Mouse (Mus musculus) lung, adult 2 months (tissue): Measurements from ENCODE around the gene Nudt3. TPM values are rescaled to one million over a fixed set of nuclear protein-coding genes. Genes with fewer than 3 reads are reported as not detected.

Source experiments
- DNase-seq: peaks from one replicate; pipeline ENCODE4 v3.0.0; 2022
- H3K4me1 ChIP-seq: fragments of 200-500 bp; 2 replicates; pipeline ENCODE4 v1.6.1; 2011; ENCODE audit warnings: low read length; ENCODE audit not compliant: control insufficient read depth, insufficient read depth
- H3K4me3 ChIP-seq: fragments of 200-500 bp; replicated peaks from 2 replicates; pipeline ENCODE3; 2011; ENCODE audit warnings: low read depth, mild to moderate bottlenecking, control low read depth, low read length; ENCODE audit errors: extremely low read depth
- CTCF ChIP-seq: fragments of 200-500 bp; IDR thresholded peaks from 2 replicates; pipeline ENCODE4 v1.5.1; 2011; ENCODE audit warnings: mild to moderate bottlenecking, low read length, control low read depth; ENCODE audit not compliant: insufficient read depth
- POLR2A ChIP-seq: fragments of 200-500 bp; IDR thresholded peaks from 2 replicates; pipeline ENCODE4 v1.6.1; 2011; ENCODE audit warnings: low read depth, mild to moderate bottlenecking, control low read depth, low read length, borderline replicate concordance; ENCODE audit errors: extremely low read depth
- WGBS: fragments of 180-500 bp; shearing (Covaris S2); methylation state at CpG from one replicate; pipeline ENCODE4 v1.1.7; 2018; 5-methylcytosine and 5-hydroxymethylcytosine counted together
- polyA plus RNA-seq: library from polyadenylated mRNA; depleted of rRNA; stranded (reverse); fragments of >200 nt; gene quantifications from 2 replicates; pipeline ENCODE4 v1.2.3, GENCODE M21; 2012; rRNA removed

The Nudt3 gene
- polyA plus RNA-seq, result 60.4 and 62.8 TPM in 2 replicates

GRCm38 (mm10) chr17:27623360-27624326 is at the start of gene Nudt3:
Gene Nudt3, minus strand, starts transcription at chr17:27623495.
- 6% methylated on average over 86 of the region's 91 CpGs for WGBS
- Histone ChIP-seq H3K4me3 (peak within 1 kb of the TSS; percentile 65), H3K4me1 (peaks cover 6% of the 10 kb centered on the region; the same call in 1 of the 2 replicates)
- TF ChIP-seq POLR2A (no peak), CTCF (no peak)
- DNase-seq, result peak; percentile 85

- TF ChIP-seq CTCF, result no peak
- no peak for TF ChIP-seq POLR2A
- whole genome bisulfite sequencing, result 72% methylated on average over 6 of the region's 6 CpGs
- Histone ChIP-seq H3K4me1 (no peaks in the 10 kb centered on the region), H3K4me3 (no peak overlapping the region)
- DNase-seq, result no peak
These were observed 48.4 kb upstream of the Nudt3 start for GRCm38 (mm10) chr17:27671720-27672119.

DNA sequence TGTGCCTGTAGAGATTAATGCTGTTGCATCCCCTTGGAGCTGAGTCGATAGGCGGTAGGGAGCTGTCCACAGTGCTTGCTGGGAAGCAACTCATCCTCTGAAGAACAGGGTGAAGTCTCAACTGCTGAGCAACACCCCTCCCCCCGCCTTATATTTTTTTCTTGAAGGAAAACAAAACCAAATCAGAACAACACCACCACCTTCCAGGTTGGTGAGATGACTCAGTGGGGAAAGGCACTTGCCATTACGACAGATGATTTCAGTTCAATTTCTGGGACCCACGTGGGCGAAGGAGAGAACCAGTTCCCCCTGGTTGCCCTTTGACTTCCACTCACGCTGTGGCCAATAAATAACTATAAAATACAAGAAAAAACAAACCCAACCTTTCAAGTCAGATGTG is 35.5 kb upstream of the Nudt3 start:
- DNase-seq, result no peak
- TF ChIP-seq POLR2A (no peak), CTCF (no peak)
- WGBS, result 64% methylated on average over 7 of the region's 7 CpGs
- no peaks in the 10 kb centered on the region for H3K4me1 ChIP-seq
- H3K4me3 ChIP-seq, result no peak overlapping the region

GRCm38 (mm10) chr17:27657123-27657522 is 33.8 kb upstream of the Nudt3 start:
- 58% methylated on average over 8 of the region's 8 CpGs for WGBS
- H3K4me1 ChIP-seq, result no peaks in the 10 kb centered on the region
- no peak for TF ChIP-seq CTCF
- TF ChIP-seq POLR2A, result no peak
- H3K4me3 ChIP-seq, result no peak overlapping the region
- no peak for DNase-seq

GRCm38 (mm10) chr17:27656414-27656813 is 33.1 kb upstream of the Nudt3 start:
- WGBS, result 14% methylated on average over 5 of the region's 5 CpGs
- H3K4me3 ChIP-seq, result no peak overlapping the region

GRCm38 (mm10) chr17:27656011-27656399 is 32.7 kb upstream of the Nudt3 start:
- no peak for DNase-seq
- WGBS, result 7% methylated on average over 13 of the region's 14 CpGs
- TF ChIP-seq CTCF (no peak), POLR2A (no peak)
- Histone ChIP-seq H3K4me1 (no peaks in the 10 kb centered on the region), H3K4me3 (no peak overlapping the region)

More at GRCm38 (mm10) chr17:27656414-27656813, 33.1 kb upstream of the Nudt3 start:
- DNase-seq, result no peak
- TF ChIP-seq POLR2A (no peak), CTCF (no peak)
- no peaks in the 10 kb centered on the region for H3K4me1 ChIP-seq

DNA sequence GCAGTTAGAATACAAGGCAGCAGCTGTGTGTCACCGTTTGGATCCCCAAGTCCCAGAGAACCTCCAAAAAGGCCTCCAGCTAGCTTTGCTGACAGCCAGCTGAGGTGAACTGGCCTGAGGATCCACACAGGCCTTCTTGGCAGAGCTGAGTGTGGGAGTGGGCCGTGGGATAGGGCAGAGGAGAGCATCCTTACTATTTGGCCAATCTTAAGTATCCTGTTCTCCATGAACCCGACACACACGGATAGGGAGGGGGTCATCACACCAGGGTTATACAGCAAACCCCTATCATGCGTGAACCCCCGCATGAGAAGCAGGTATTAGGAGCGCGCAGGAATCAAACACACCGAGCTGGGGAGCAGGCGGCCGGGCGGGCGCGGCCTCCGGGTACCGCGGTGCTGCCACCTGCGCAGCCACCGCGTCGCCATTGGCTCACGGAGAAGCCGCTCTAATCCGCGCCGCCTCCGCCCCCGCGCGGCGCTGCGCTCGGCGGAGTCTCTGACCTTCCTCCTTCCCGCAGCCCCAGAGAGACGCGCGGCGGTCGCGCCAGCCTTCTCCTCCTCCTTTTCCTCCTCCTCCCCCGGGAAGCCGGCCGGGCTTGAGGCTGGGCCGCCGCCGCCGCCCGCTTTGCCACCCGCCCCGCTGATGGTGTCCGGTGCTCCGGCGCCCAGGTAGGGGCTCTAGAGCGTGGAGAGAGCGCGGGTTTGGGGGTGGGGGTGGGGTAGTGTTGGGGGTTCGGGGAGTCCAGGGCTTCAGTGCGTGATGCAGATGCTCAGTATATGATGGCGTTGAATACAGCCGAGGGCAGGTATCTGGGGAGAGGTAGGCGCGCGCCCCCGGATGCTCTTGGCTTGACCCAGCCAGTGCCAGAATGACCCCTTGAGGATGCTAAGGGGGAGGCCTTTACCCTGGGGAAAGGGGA is 32.1 kb upstream of the Nudt3 start, which contains the start of gene Pacsin1:
TSS of gene Pacsin1 (plus strand) at position 421 of the 922 bp plus-strand sequence.
- Histone ChIP-seq H3K4me1 (no peaks in the 10 kb centered on the region), H3K4me3 (no peak within 1 kb of the TSS)
- no peak for DNase-seq
- TF ChIP-seq POLR2A (no peak), CTCF (no peak)
- WGBS, result 4% methylated on average over 55 of the region's 65 CpGs

- Histone ChIP-seq H3K4me1 (no peaks in the 10 kb centered on the region), H3K4me3 (no peak overlapping the region)
- 49% methylated on average over 10 of the region's 10 CpGs for WGBS
- TF ChIP-seq POLR2A (no peak), CTCF (no peak)
- DNase-seq, result no peak
These were observed 30.1 kb upstream of the Nudt3 start for GRCm38 (mm10) chr17:27653253-27653959.

- H3K4me1 ChIP-seq, result no peaks in the 10 kb centered on the region
- WGBS, result 69% methylated on average over 23 of the region's 23 CpGs
These were observed 28.9 kb upstream of the Nudt3 start for GRCm38 (mm10) chr17:27652046-27652790.

More at GRCm38 (mm10) chr17:27652046-27652790, 28.9 kb upstream of the Nudt3 start:
- H3K4me3 ChIP-seq, result no peak overlapping the region
- TF ChIP-seq CTCF (no peak), POLR2A (no peak)
- DNase-seq, result no peak
